Mouse (Mus musculus) kidney, embryonic 15.5 days (tissue): ENCODE data around the gene Abcb10. TPM values are rescaled to one million over a fixed set of nuclear protein-coding genes. Genes with fewer than 3 reads are reported as not detected.
A peak's percentile ranks its signal among the peaks of the same experiment; 100 is the strongest.
"Not testable (repeated sequence)": the region's sequence is repeated elsewhere in the genome, so short reads cannot be mapped to it uniquely, and the experiment has no call there.

ENCODE experiments used
- ATAC-seq: fragments of 200-750 bp; cut with Nextera tagmentation; replicated peaks from 2 replicates; pipeline ENCODE4 v1.8.0; 2017; ENCODE audit warnings: moderate TSS enrichment; ENCODE audit not compliant: low FRiP score
- H3K27ac ChIP-seq: fragments of 300-500 bp; sonication (generic); 2 replicates; pipeline ENCODE4 v1.5.1; 2015; ENCODE audit warnings: mild to moderate bottlenecking, inconsistent platforms
- H3K27me3 ChIP-seq: fragments of 300-500 bp; sonication (generic); 2 replicates; pipeline ENCODE4 v1.6.1; 2015; ENCODE audit warnings: inconsistent platforms
- H3K36me3 ChIP-seq: fragments of 300-500 bp; sonication (generic); 2 replicates; pipeline ENCODE4 v1.6.1; 2015; ENCODE audit warnings: inconsistent platforms
- H3K4me1 ChIP-seq: fragments of 300-500 bp; sonication (generic); 2 replicates; pipeline ENCODE4 v1.6.1; 2015; ENCODE audit warnings: inconsistent platforms
- H3K4me2 ChIP-seq: fragments of 300-500 bp; sonication (generic); 2 replicates; pipeline ENCODE4 v1.6.1; 2015; ENCODE audit warnings: moderate library complexity, mild to moderate bottlenecking, inconsistent platforms
- H3K4me3 ChIP-seq: fragments of 300-500 bp; sonication (generic); replicated peaks from 2 replicates; pipeline ENCODE4 v1.5.1; 2015; ENCODE audit warnings: mild to moderate bottlenecking, inconsistent platforms
- H3K9ac ChIP-seq: fragments of 300-500 bp; sonication (generic); 2 replicates; pipeline ENCODE4 v1.6.1; 2015; ENCODE audit warnings: mild to moderate bottlenecking, inconsistent platforms
- H3K9me3 ChIP-seq: fragments of 300-500 bp; sonication (generic); replicated peaks from 2 replicates; pipeline ENCODE4 v1.6.1; 2016; ENCODE audit warnings: inconsistent platforms
- WGBS: fragments of 180-500 bp; shearing (Covaris S2); methylation state at CpG from one replicate; pipeline ENCODE4 v1.1.7; 2015; ENCODE audit warnings: mixed read lengths; 5-methylcytosine and 5-hydroxymethylcytosine counted together
- polyA plus RNA-seq: library from polyadenylated mRNA; unstranded; fragments of >200 nt; fragmentation: Nextera tagmentation; extraction: Ambion mirVana; gene quantifications from 2 replicates; pipeline ENCODE4 v1.2.1, GENCODE M21; 2015

Gene Abcb10
- polyA plus RNA-seq = 15.5 and 17.1 TPM in 2 replicates

GRCm38 (mm10) chr8:123982826-123983400 lies at the start of gene Abcb10:
Gene Abcb10, minus strand, starts transcription at chr8:123983122.
- Histone ChIP-seq H3K27me3 (no peaks in the 10 kb centered on the region), H3K9me3 (no peaks in the 10 kb centered on the region), H3K27ac (peak within 1 kb of the TSS; percentile 93), H3K9ac (peak within 1 kb of the TSS; percentile 73), H3K4me3 (peak within 1 kb of the TSS; percentile 75), H3K4me1 (peaks cover 34% of the 10 kb centered on the region), H3K4me2 (peak within 1 kb of the TSS; percentile 91), H3K36me3 (no peaks in the 10 kb centered on the region)
- peak; percentile 97 for ATAC-seq
- under 1% methylated on average over 42 of the region's 56 CpGs for WGBS

GRCm38 (mm10) chr8:124027831-124028230 lies 44.9 kb upstream of the Abcb10 start:
- no peak for ATAC-seq
- WGBS = 83% methylated on average over 6 of the region's 6 CpGs
- H3K36me3 ChIP-seq = peaks cover 85% of the 10 kb centered on the region
- no peak overlapping the region for H3K4me2 ChIP-seq
- no peak overlapping the region for H3K4me3 ChIP-seq
- no peaks in the 10 kb centered on the region for H3K27me3 ChIP-seq
- no peaks in the 10 kb centered on the region for H3K9me3 ChIP-seq
- H3K4me1 ChIP-seq = no peaks in the 10 kb centered on the region
- H3K9ac ChIP-seq = no peak overlapping the region
- no peak overlapping the region for H3K27ac ChIP-seq

GRCm38 (mm10) chr8:124026265-124026664 lies 43.3 kb upstream of the Abcb10 start:
- WGBS = 81% methylated on average over 2 of the region's 2 CpGs

GRCm38 (mm10) chr8:124021237-124022227 lies 38.6 kb upstream of the Abcb10 start, which contains the start of the genes Taf5l and Urb2:
Gene Taf5l, minus strand, starts transcription at chr8:124021397.
Gene Urb2, plus strand, starts transcription at chr8:124021508.
- Histone ChIP-seq H3K27ac (peak within 1 kb of the TSS; percentile 94), H3K4me2 (peak within 1 kb of the TSS; percentile 65), H3K4me1 (peaks cover 28% of the 10 kb centered on the region), H3K36me3 (peaks cover 30% of the 10 kb centered on the region), H3K27me3 (no peaks in the 10 kb centered on the region), H3K9ac (peak within 1 kb of the TSS; percentile 81), H3K9me3 (no peaks in the 10 kb centered on the region), H3K4me3 (peak within 1 kb of the TSS; percentile 91)
- ATAC-seq = peak; percentile 95
- under 1% methylated on average over 58 of the region's 74 CpGs for WGBS

More at GRCm38 (mm10) chr8:124026265-124026664, 43.3 kb upstream of the Abcb10 start:
- H3K9ac ChIP-seq, ATAC-seq, H3K9me3 ChIP-seq, H3K27me3 ChIP-seq, H3K27ac ChIP-seq, H3K4me3 ChIP-seq, H3K4me1 ChIP-seq, H3K4me2 ChIP-seq: not testable (repeated sequence)
- H3K36me3 ChIP-seq = peaks cover 76% of the 10 kb centered on the region

- ATAC-seq = peak; percentile 87
- H3K36me3 ChIP-seq = peaks cover 24% of the 10 kb centered on the region
Observed at GRCm38 (mm10) chr8:124020439-124021236, 37.7 kb upstream of the Abcb10 start.

GRCm38 (mm10) chr8:124019782-124020181 lies 36.9 kb upstream of the Abcb10 start:
- WGBS = 26% methylated on average over 13 of the region's 13 CpGs
- H3K9ac ChIP-seq = peak overlapping the region; percentile 81; the same call in 1 of the 2 replicates
- H3K36me3 ChIP-seq = peaks cover 16% of the 10 kb centered on the region
- no peaks in the 10 kb centered on the region for H3K27me3 ChIP-seq
- H3K9me3 ChIP-seq = no peaks in the 10 kb centered on the region
- H3K4me2 ChIP-seq = peak overlapping the region; percentile 65
- no peak overlapping the region for H3K27ac ChIP-seq
- H3K4me3 ChIP-seq = peak overlapping the region; percentile 91
- peaks cover 28% of the 10 kb centered on the region for H3K4me1 ChIP-seq
- 0 out of 2 replicates have a peak, but pooled peaks have one; percentile 30 for ATAC-seq

More at GRCm38 (mm10) chr8:124020439-124021236, 37.7 kb upstream of the Abcb10 start:
- Histone ChIP-seq H3K9me3 (no peaks in the 10 kb centered on the region), H3K4me2 (peak overlapping the region; percentile 65), H3K9ac (peak overlapping the region; percentile 81), H3K27ac (peak overlapping the region; percentile 94), H3K4me3 (peak overlapping the region; percentile 91), H3K27me3 (no peaks in the 10 kb centered on the region), H3K4me1 (peaks cover 28% of the 10 kb centered on the region)
- WGBS = under 1% methylated on average over 64 of the region's 87 CpGs

GRCm38 (mm10) chr8:124014751-124015150 lies 31.8 kb upstream of the Abcb10 start:
- no peak overlapping the region for H3K4me2 ChIP-seq
- H3K36me3 ChIP-seq = peaks cover 4% of the 10 kb centered on the region; the same call in 1 of the 2 replicates
- WGBS = 83% methylated on average over 3 of the region's 3 CpGs
- no peak overlapping the region for H3K9ac ChIP-seq
- ATAC-seq = no peak
- H3K4me3 ChIP-seq = no peak overlapping the region
- H3K4me1 ChIP-seq = peaks cover 12% of the 10 kb centered on the region
- no peak overlapping the region for H3K27ac ChIP-seq
- H3K27me3 ChIP-seq = no peaks in the 10 kb centered on the region
- no peaks in the 10 kb centered on the region for H3K9me3 ChIP-seq

GRCm38 (mm10) chr8:124014299-124014698 lies 31.4 kb upstream of the Abcb10 start:
- not testable (repeated sequence) for H3K4me1 ChIP-seq, H3K36me3 ChIP-seq, H3K9me3 ChIP-seq, H3K4me3 ChIP-seq, H3K27ac ChIP-seq, H3K9ac ChIP-seq, ATAC-seq, H3K4me2 ChIP-seq, H3K27me3 ChIP-seq
- WGBS = 91% methylated on average over 7 of the region's 7 CpGs

GRCm38 (mm10) chr8:124011989-124012586 lies 29.2 kb upstream of the Abcb10 start:
- peaks cover 30% of the 10 kb centered on the region for H3K36me3 ChIP-seq
- no peaks in the 10 kb centered on the region for H3K27me3 ChIP-seq
- no peak for ATAC-seq
- no peak overlapping the region for H3K27ac ChIP-seq
- 96% methylated on average over 3 of the region's 3 CpGs for WGBS
- no peaks in the 10 kb centered on the region for H3K9me3 ChIP-seq
- H3K9ac ChIP-seq = no peak overlapping the region
- no peak overlapping the region for H3K4me2 ChIP-seq
- H3K4me3 ChIP-seq = no peak overlapping the region
- H3K4me1 ChIP-seq = peaks cover 3% of the 10 kb centered on the region; the same call in 1 of the 2 replicates

- no peak overlapping the region for H3K27ac ChIP-seq
- no peaks in the 10 kb centered on the region for H3K9me3 ChIP-seq
- H3K4me1 ChIP-seq = peaks cover 3% of the 10 kb centered on the region; the same call in 1 of the 2 replicates
- WGBS = 81% methylated on average over 3 of the region's 3 CpGs
- H3K4me2 ChIP-seq = no peak overlapping the region
- peaks cover 35% of the 10 kb centered on the region for H3K36me3 ChIP-seq
- no peaks in the 10 kb centered on the region for H3K27me3 ChIP-seq
- no peak for ATAC-seq
- H3K4me3 ChIP-seq = no peak overlapping the region
- H3K9ac ChIP-seq = no peak overlapping the region
Observed at GRCm38 (mm10) chr8:124011580-124011979, 28.7 kb upstream of the Abcb10 start.

- Histone ChIP-seq H3K27me3 (no peaks in the 10 kb centered on the region), H3K9me3 (no peaks in the 10 kb centered on the region), H3K9ac (no peak overlapping the region), H3K36me3 (peaks cover 73% of the 10 kb centered on the region), H3K4me3 (no peak overlapping the region), H3K27ac (no peak overlapping the region), H3K4me1 (peaks cover 3% of the 10 kb centered on the region; the same call in 1 of the 2 replicates), H3K4me2 (no peak overlapping the region)
- 50% methylated on average over 6 of the region's 6 CpGs for WGBS
- no peak for ATAC-seq
Observed at GRCm38 (mm10) chr8:124007829-124008228, 24.9 kb upstream of the Abcb10 start.
